8 mouse cellular contexts compared by ENCODE assay signal in genomic region chr6:87008887-87009286, GRCm38 (mm10). TPM values are rescaled to one million over a fixed set of nuclear protein-coding genes. Genes with fewer than 3 reads are reported as not detected.
DNase-seq lines count a peak whose midpoint lies in the region; ATAC-seq and TF ChIP-seq lines count a peak whose summit lies in the region.

Nfu1 (plus strand) TSS chr6:87009236.

- intact Hi-C loops in gastrocnemius, adult 2 months (cut with DNase I) = no loop called here

- TF ChIP-seq CTCF in gastrocnemius, adult 2 months (IDR thresholded peaks at IDR 0.05) = no peak
- no peak for TF ChIP-seq CTCF in hindbrain, postnatal 0 days (IDR thresholded peaks at IDR 0.05; ENCODE audit: low read depth)

- H3K79me2 ChIP-seq in macrophage (ENCODE audit: inconsistent target) = peaks cover 32% of the 10 kb centered on the region; the same call in 1 of the 2 replicates

- H3K4me3 ChIP-seq in kidney, embryonic 14.5 days (ENCODE audit: low read length) = peak within 1 kb of the TSS; percentile 76
- H3K4me3 ChIP-seq in gastrocnemius, adult 2 months = peak within 1 kb of the TSS; percentile 71
- H3K4me3 ChIP-seq in hindbrain, postnatal 0 days (ENCODE audit: low read length) = peak within 1 kb of the TSS; percentile 88
- peak within 1 kb of the TSS; percentile 86 for H3K4me3 ChIP-seq in macrophage (ENCODE audit: inconsistent target)

- 75% methylated on average over 6 of the region's 6 CpGs for WGBS in kidney, embryonic 14.5 days
- 78% methylated on average over 6 of the region's 6 CpGs for WGBS in hindbrain, postnatal 0 days
- 33% methylated on average over 6 of the region's 6 CpGs for WGBS in macrophage (ENCODE audit: missing documents)

- no peaks in the 10 kb centered on the region for H3K9me3 ChIP-seq in kidney, embryonic 14.5 days (ENCODE audit: control insufficient read depth, low read length)
- H3K9me3 ChIP-seq in hindbrain, postnatal 0 days (ENCODE audit: low read length) = no peaks in the 10 kb centered on the region

- H3K36me3 ChIP-seq in kidney, embryonic 14.5 days (ENCODE audit: control insufficient read depth, insufficient read depth, low read length) = peaks cover 6% of the 10 kb centered on the region; the same call in 1 of the 2 replicates
- H3K36me3 ChIP-seq in hindbrain, postnatal 0 days (ENCODE audit: insufficient read depth, low read length) = no peaks in the 10 kb centered on the region
- peaks cover 15% of the 10 kb centered on the region; the same call in 1 of the 2 replicates for H3K36me3 ChIP-seq in macrophage (ENCODE audit: inconsistent target)

- H3K4me2 ChIP-seq in kidney, embryonic 14.5 days (replicated peaks; ENCODE audit: low read depth, low read length) = peak within 1 kb of the TSS; percentile 48
- H3K4me2 ChIP-seq in hindbrain, postnatal 0 days (ENCODE audit: low read depth, low read length) = peak within 1 kb of the TSS; percentile 57

- no peak for ATAC-seq in kidney, embryonic 14.5 days (ENCODE audit: low FRiP score, low TSS enrichment)
- ATAC-seq in hindbrain, postnatal 0 days = no peak

- peaks cover 5% of the 10 kb centered on the region for H3K4me1 ChIP-seq in kidney, embryonic 14.5 days (ENCODE audit: control insufficient read depth, insufficient read depth, low read length)
- peaks cover 5% of the 10 kb centered on the region; the same call in 1 of the 2 replicates for H3K4me1 ChIP-seq in hindbrain, postnatal 0 days (ENCODE audit: insufficient read depth, low read length)

- peak within 1 kb of the TSS; percentile 44; the same call in 1 of the 2 replicates for H3K27ac ChIP-seq in kidney, embryonic 14.5 days (ENCODE audit: low read depth, low read length)
- peak within 1 kb of the TSS; percentile 92 for H3K27ac ChIP-seq in gastrocnemius, adult 2 months
- peak within 1 kb of the TSS; percentile 90 for H3K27ac ChIP-seq in hindbrain, postnatal 0 days
- H3K27ac ChIP-seq in macrophage = peak within 1 kb of the TSS; percentile 97

- no peak for DNase-seq in kidney, postnatal 25 days
- DNase-seq in adrenal gland, adult 8-10 months = no peak
- no peak for DNase-seq in gastrocnemius, adult 2 months
- no peak for DNase-seq in hindbrain, postnatal 0 days (ENCODE audit: low spot score)
- no peak for DNase-seq in embryo, embryonic 10 days (ENCODE audit: low spot score)
- DNase-seq in kidney, adult 9 months = no peak

- no peaks in the 10 kb centered on the region for H3K27me3 ChIP-seq in kidney, embryonic 14.5 days (ENCODE audit: control insufficient read depth, insufficient read depth, low read length)
- H3K27me3 ChIP-seq in hindbrain, postnatal 0 days (ENCODE audit: insufficient read depth, low read length) = no peaks in the 10 kb centered on the region

- H3K9ac ChIP-seq in kidney, embryonic 14.5 days (ENCODE audit: low read depth, low read length) = peak within 1 kb of the TSS; percentile 83
- H3K9ac ChIP-seq in hindbrain, postnatal 0 days (replicated peaks; ENCODE audit: low read length) = peak within 1 kb of the TSS; percentile 96

RNA-seq across cellular contexts. Expression of gene Nfu1, which starts in this region (rescaled TPM):
- 102 and 119 TPM in 2 replicates for polyA plus RNA-seq in kidney, embryonic 14.5 days (2014; fragmentation: Nextera tagmentation; extraction: Ambion mirVana)
- total RNA-seq in adrenal gland, adult 8-10 months (2022) = 10 to 100 TPM; 75.6 to 95.8 (median 82.6) TPM
- total RNA-seq in gastrocnemius, adult 2 months (2021) = 10 to 100 TPM; 55.1 to 66.5 TPM
- total RNA-seq in hindbrain, postnatal 0 days (2014; rRNA removed) = 187 and 338 TPM in 2 replicates
- polyA plus RNA-seq in hindbrain, postnatal 0 days (2015; fragmentation: Nextera tagmentation; extraction: Ambion mirVana) = 166 and 167 TPM in 2 replicates
- total RNA-seq in macrophage (2018; cell fraction: chromatin; rRNA removed) = 10 to 100 TPM; 24.3 to 91.9 (median 53.3) TPM
- total RNA-seq in macrophage (2018; cell fraction: cytosol; rRNA removed) = 10 to 100 TPM; 43.7 to 93.9 (median 69.9) TPM
- total RNA-seq in macrophage (2018; cell fraction: nucleus; rRNA removed) = 10 to 100 TPM; 25.8 to 97.2 (median 46.9) TPM
- polyA plus RNA-seq in macrophage (2018) = 59.1 to 127 TPM (median 70.7 TPM) in 3 replicates

Comparison
In these comparisons a context has a peak if more than half of its experiments do, and no peak if none do; other contexts are left out.
1. H3K27ac ChIP-seq: peak in every context shown above with its lines; median percentile 97 in macrophage; 92 in gastrocnemius, adult 2 months; 90 in hindbrain, postnatal 0 days; 44 in kidney, embryonic 14.5 days.